Mouse (Mus musculus) granulocyte monocyte progenitor cell, adult 5-6 weeks (primary cell): Measurements from ENCODE around the gene Vti1a. TPM values are rescaled to one million over a fixed set of nuclear protein-coding genes. Genes with fewer than 3 reads are reported as not detected.
A peak's percentile ranks its signal among the peaks of the same experiment; 100 is the strongest.

Experiments used
- ATAC-seq: replicated peaks from 2 replicates; pipeline ENCODE4 v1.8.0; 2016; ENCODE audit warnings: mild to moderate bottlenecking, moderate TSS enrichment, inconsistent platforms; ENCODE audit not compliant: poor library complexity, severe bottlenecking
- total RNA-seq, 2 experiments: library from RNA; stranded (forward) in 1 of 2; stranded (reverse) in 1 of 2; fragments of 200-712, 200-1000 nt in 1 of 2; fragments of >200 nt in 1 of 2; fragmentation: Nextera tagmentation in 1 of 2; gene quantifications; 2 replicates each; pipeline ENCODE4 v1.2.3; 2014 to 2017

The Vti1a gene
- total RNA-seq (2014; fragmentation: Nextera tagmentation) (30.8 and 34.4 TPM in 2 replicates), total RNA-seq (2017) (29.7 and 31.2 TPM in 2 replicates)

DNA sequence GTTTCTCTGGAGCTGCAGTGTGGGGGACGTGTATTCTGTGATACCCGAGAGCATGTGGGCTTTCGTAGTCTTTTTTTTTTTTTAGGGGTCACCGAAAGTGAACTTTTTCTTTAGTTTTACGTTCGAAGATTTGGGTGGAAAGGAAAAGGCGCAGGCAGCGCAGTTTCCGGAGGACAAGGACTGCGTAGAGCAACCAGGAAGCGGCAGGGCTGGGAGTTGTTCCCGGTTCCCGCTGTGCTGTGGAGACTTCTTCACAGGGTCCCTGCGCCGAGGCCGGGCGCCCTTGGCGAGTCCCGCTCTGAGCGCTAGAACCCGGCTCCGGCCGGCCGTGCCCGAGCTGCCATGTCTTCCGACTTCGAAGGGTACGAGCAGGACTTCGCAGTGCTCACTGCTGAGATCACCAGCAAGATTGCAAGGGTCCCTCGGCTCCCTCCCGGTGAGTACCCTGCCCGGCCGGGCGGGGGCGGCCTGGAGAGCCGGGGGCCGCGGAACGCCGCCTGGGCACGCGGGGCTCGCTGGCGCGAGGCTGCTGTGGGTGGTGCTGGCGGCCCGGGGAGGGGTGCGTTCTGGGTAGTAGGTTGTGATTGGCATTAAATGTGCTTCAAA, at the start of gene Vti1a:
Gene Vti1a, plus strand, starts transcription at position 187 of the 606 bp plus-strand sequence.
- ATAC-seq: peak; percentile 90

DNA sequence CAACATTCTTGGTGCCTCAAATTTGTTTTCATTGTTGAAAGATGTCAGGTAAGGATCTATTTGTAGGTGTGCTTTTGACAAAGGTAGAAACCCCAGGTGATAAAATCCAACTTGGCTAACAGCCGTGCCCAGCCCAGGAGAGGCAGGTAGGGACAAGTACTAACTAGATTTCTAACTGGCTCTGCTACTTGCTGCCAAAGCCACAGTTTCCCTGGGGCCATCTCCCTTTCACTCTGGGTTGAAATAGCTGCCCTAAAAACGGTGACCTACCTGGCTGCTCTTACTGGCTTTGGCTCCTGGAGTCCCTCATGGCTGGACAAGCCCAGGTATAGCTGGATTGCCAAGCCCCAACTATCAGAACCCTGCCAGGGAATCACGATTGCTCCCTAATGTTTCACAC, 49.3 kb upstream of the Vti1a start:
- ATAC-seq: no peak

DNA sequence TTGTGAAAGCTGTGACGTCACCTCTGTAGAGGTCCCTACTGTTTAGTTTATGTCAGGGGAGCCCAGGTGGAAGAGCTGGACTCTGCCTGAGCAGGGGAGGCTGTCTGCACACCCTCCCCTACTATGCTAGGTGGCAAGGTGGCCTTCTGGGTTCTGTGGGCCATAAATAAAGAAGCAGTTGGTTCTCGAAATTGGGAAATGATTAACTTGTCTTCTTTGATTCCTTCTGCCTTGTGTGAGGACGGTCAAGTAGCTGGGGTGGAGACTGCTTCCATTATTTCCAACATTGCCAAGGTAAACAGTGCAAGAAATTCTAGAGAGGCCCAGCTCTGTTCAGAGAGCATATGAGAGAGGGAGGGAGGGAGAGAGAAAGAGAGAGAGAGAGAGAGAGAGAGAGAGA, 47.9 kb upstream of the Vti1a start:
- no peak for ATAC-seq

DNA sequence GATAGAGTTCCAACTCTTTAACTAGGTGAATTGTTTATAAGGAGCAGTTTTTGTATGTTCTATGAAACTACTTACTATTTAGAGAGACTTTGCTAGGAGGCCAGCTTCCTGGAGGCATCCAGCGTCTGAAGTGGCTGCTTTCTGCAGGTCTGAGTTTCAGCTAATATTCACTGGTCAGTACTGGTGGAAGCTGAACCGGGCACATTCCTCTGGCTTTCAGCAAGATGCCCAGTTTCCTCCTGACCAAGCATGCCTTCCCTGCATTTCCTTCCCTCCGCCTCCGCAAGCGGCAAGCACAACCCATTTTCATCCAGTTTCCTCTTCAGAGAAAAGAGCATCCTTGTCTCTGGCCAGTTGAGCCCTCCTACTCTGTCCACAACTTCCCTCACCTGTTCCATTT, 47.0 kb upstream of the Vti1a start:
- ATAC-seq: no peak

DNA sequence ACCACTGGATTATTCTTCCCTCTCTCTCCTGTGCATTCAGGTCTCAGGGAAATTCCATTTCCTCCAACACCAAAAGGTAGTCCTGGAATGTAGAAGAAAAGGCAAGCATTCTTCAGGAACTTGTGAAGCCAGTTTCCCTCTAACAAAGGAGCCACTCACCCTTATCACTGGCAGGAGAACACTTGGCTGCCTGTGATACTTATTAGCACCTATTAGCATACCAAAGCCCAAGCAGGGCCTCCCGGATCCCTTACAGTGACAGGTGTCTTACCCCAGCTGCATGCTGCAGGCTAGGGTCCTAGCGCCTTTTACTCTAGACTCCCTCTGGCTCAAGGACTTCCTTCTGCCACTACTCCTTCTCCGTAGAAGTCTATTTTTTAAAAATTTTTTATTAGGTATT, 44.6 kb upstream of the Vti1a start:
- no peak for ATAC-seq

DNA sequence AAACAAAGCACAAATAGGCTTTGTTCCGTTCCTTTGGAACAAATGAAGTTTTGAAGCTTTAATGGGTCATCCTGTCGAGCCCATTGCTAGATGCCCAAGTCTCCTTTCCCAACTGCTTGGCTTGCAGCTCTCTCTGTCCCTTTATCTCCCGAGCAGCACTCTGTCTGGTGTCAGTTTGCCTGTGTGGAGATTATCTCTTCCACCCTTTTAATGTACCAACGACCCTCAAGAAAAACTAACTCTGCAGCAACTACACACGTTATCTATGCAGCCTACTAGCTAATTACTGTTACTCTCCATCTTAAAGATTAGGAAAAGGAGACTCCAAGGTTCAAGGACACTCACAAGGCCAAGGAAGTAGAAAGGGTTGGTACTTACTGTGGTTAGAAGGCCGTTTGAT, 42.8 kb upstream of the Vti1a start:
- no peak for ATAC-seq

DNA sequence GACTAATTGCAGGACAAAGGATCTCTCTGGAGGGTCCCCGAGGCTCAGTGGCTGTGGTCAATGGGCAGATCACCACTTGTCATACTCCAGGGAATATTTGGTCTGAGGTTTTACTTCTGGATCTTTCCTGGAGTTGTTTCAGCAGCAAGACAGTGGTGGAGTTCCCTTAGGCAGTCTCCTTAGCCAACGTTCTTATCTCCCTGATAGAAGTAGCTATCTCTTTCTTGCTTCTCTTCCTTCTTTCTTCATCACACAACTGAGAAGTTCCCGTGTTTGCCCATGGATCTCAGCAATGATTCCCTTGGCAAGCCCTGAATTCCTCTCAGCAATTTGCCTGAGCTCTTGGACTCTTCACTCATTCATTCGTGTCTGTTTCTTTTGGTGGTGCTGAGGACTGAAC, 40.0 kb upstream of the Vti1a start:
- ATAC-seq: no peak

DNA sequence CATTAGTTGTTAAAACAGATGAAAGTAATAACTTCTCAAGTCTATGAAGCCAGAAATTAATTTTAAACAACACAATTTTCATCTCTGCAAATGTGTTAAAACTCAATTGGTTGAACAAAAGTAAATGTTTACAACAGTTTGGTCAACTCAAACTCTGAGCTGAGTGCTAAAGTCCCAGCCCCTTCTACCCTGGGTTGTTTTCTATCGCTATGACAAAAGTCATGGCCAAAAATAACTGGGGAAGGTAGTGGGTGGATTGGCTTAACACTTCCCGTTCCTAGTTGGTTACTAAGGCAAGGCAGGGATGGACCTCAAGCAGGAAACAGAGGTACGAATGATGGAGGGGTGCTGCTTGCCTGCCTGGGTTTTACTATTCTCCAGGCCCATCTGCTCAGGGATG, 39.3 kb upstream of the Vti1a start:
- ATAC-seq: no peak

DNA sequence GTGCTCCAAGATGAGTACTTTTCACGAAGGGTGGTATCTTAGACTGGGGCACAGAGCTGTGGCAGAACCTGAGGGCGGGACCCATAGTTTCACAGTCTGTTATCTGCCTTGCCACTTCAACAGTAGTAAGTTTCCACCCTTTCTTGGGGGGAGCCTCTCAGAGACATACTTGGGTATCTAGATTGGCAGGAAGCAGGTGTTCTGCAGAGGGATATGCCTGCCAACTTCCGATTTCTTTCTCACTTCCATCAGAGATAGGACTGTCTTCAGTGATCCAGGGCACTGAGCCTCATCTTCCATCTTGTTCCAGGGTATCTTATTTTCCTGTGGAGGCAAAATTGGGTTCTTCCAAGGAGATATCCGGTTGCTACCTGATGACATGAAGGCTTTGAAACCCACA, 32.0 kb upstream of the Vti1a start:
- ATAC-seq: no peak

DNA sequence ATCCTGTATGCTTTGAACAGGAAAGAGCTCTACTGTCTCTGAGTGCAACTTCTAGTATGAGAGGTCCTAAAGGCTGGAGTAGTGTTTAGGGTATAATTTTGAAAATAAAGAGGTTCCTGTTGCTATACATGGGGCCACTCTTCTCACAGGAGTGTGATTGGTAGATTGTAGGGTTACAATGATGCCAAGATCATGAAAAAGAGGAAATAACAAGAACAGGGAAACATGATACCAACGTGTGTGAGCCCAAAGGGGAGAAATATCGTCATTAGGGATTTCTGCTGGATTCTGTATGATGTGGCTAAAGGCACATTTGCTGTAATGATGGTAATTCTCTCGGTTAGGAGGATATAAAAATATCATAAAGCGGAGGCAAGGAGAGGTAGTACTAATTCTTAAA, 30.1 kb upstream of the Vti1a start:
- no peak for ATAC-seq

DNA sequence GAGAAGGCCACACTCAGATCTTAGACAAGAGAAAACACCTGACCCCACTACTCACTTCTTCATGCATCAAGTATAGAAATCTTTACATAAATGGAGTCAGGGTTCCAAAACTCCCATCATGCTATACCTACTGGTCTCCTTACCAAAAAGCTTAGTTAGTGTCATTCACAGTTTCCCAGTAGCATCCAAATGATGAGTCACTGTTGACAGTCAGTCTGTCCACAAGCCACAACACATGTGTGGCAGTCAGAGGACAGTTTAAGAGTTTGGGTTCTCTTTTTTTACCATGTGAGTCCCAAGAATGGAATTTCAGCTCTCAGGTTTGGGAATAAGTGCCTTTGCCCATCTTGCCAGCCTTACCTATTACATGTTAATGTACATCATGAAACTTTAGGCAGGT, 27.1 kb upstream of the Vti1a start:
- ATAC-seq: no peak

DNA sequence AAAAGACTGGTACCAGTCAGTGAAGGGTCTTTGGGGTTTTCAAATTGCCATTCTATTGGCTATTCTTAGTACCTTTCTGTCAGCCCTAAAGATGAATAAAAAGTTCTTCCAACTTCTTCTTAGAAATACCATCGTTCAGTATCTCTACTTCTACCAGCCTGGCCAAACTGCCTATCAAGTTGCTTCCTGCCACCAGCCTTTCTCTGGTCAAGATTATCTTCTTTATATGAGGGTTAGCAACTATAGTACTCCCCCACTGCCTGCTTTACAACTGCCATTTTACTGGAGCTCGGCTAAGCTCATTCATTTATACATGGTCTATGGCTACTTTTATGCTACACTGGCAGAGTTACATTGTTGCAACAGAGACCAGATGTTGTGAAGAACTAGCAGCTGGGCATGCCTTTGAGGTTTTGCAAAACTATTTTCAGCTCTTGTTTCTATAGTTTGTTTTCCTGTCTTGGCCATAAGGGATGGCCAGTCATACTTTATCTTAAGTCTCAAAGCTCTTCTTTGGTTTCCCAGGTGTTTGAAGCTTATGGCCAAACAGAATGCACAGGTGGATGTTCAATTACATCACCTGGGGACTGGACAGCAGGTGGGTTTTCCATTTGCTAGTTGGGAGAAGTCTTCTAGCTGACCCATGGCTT, 25.3 kb upstream of the Vti1a start:
- ATAC-seq: no peak

DNA sequence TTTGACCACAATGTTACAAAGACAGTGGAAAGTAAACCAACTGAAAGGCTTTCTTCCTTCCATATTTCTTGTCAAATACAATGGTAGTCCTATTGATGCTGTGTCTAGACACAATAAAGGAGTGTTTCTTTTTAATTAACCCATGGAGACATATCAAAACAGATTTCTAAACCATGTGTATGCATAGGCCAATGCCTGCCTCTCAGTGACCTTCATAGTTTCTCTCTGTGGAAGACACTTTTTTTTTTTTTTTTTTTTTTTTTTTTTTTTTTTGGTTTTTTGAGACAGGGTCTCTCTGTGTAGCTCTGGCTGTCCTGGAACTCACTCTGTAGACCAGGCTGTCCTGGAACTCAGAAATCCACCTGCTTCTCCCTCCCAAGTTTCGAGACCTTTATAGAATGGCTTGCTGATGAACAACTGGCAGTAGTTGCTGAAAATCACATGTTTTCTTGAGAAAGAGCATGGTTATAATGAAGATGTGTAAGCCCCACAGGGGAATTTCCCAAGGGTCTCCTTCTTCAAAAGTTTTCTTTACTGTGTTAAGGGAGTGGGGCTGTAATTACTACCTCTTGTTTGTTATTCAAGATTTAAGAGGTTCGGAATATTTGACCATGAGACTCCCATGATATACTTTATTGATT, 23.8 kb upstream of the Vti1a start:
- no peak for ATAC-seq

DNA sequence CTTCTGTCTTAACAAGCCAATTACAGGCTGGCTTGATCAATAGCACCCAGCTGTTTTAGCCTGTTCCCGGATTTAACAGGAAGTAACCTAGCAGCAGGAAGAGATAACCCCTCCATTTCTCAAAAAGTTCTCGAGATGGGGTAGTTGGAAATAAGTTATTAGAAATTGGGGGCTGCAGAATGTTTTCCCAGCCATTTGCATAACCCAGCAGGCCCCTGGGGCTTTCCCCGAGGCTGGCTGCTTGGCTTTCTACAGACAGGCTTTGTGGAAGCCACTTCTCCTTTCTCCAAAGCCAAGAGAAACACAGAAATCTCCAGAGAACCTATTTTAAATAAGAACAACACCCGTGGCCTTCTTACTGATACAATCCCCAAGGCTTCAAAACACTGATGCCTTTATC, 22.9 kb upstream of the Vti1a start:
- no peak for ATAC-seq

DNA sequence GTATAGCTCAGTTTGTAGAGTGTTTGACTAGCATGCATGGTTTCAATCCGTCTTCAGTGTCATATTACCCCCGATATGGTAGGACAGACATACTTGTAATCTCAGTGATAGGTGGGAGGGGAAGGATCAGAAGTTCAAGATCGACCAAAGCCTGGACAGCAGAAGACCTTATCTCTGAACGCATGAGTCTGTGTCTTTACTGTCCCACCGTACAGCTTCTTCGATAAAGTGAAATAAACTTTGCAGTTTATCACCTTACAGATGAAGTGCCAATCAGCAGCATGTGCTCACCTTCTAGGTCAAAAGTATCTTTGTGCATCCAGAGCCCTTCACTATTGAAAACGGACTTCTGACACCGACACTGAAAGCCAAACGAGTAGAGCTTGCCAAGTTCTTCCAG, 21.0 kb upstream of the Vti1a start:
- no peak for ATAC-seq

DNA sequence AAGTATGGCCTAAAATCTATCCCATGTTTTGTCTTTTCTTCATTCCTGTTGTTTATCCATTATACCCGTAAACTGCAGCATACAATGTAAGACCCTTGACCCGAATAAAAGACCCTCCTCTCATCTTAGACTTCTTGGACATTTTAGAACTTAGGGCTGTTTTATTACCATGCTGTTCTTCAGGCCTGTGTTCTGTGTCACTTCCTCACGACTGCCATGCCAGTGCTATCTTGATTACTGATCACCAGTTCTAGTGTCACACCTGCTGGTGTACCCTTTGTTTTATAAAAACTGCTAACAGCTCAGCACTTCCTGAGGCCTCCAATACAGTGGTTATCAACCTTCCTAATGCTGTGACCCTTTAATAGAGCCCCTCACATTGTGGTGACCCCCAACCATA, 20.5 kb upstream of the Vti1a start:
- ATAC-seq: no peak

DNA sequence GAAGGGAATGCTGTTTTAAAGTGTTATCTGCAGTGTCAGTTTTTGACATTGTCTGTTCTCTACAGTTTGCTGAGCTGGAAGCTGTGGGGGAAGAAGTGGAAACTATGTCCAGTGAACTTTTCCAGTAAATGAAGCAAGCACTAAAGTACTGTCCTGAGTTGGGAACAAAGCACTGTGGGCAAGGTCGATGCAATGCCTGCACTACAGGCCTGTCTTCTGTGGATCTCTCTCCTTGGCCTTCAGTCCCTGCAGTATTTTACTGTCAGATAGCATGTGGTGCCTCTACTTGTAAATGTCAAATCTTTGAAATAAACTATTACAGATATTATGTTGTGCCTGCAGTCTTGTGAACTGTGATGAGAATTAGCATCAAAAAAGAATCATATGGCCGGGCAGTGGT, 19.8 kb upstream of the Vti1a start:
- no peak for ATAC-seq

DNA sequence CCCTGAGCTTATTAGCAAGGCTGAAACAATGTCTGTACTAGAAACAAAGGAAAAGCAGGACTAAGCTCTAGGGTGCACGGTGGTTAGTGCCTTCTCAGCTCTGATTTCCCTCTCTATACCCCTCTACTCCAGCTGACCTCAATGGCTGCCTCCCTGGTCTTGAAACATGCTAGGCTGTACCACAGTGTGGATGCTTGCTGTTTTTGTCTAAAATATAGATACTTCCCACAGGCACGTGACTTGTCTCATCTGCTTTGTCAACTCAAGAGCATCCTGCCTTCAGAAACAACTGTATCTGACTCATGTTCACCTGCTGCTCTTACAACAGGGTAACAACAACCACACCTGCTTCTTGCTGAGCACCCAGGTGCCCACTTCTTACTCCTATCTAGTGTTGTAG, 18.6 kb upstream of the Vti1a start:
- ATAC-seq: no peak

DNA sequence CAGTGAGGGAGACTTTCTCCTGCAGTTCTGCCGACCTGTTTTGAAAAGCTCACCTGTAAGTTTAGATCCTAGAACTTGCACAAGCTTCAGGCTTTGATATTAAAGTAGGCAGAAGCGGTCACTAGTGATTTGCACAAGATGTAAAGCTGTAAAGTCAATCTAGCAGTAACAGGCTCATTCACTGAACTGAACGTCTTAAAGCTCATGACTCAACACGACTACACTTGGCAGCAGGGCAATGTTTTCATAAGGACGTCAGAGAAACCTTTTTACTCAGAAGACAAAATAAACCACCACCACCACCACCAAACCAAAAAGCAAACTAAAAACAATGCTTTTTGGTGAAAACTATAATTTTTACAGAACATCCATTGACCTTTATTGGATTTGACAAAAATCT, 18.1 kb upstream of the Vti1a start:
- ATAC-seq: no peak

DNA sequence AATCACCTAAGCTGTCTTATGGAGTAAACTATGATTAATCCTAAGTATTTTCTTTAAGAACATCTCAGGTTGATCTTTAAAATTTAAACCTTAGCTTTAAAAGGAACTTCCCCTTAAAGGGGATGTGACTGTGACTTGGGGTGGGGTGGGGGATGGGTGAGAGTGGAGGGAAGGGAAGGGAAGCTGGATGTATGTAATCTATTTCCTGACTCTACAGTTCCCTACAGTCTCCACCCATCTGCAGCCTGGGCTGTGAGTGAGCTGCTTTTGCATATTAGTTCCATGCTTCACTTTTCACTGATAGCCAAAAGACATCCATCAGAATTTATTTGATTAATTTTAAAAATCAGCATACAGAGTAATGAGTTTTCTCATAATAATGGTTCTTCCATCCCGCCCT, 16.7 kb upstream of the Vti1a start:
- ATAC-seq: peak; percentile 89

DNA sequence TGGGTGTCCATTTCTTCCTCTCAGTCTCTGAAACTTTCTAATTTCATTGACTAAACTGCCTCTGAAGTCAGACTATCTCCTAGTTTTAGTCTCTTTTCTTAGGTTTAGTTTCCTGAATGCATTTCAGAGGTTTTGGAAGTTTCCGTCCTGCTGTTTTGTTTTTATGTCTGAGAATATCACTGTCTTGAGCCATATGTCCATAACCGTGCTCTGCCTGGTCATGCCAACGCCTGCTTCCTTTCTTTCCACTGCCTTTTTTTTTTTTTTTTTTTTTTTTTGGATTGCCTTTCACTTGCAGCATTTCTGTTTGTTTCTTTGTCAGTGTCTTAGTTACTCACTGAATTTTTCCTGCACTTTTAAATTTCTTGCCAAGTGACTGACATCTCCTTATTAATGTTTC, 15.6 kb upstream of the Vti1a start:
- ATAC-seq: no peak

DNA sequence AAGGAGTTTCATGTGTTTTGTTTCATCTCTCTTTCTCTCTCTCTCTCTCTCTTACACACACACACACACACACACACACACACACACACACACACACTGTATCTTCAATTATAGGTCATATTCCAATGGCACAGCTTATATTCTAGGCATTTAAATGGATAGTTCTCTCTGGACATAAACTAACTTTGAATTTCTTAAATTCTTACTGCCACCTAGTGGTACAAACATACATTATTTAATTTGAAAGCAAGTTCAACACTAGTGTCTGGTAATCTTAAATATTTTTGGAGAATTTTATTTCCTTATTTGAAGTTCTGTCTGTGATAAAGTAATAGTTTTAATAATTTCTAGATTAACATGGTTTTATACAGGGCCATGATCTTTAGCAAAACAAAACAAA, 11.1 kb upstream of the Vti1a start:
- ATAC-seq: no peak
